Mouse (Mus musculus) midbrain, embryonic 11.5 days (tissue): ENCODE measurements around the gene Kbtbd8. TPM values are rescaled to one million over a fixed set of nuclear protein-coding genes. Genes with fewer than 3 reads are reported as not detected.

ENCODE experiments used
- ATAC-seq: fragments of 200-750 bp; cut with Nextera tagmentation; 2 replicates; pipeline ENCODE4 v1.8.0; 2017; ENCODE audit warnings: moderate TSS enrichment, moderate library complexity; ENCODE audit not compliant: low FRiP score
- DNase-seq: peaks from one replicate; pipeline ENCODE4 v3.0.0; 2015; ENCODE audit warnings: low spot score; ENCODE audit errors: missing footprints
- H3K27ac ChIP-seq: fragments of 300-500 bp; sonication (generic); 2 replicates; pipeline ENCODE4 v1.5.1; 2014; ENCODE audit warnings: low read depth, low read length
- H3K27me3 ChIP-seq: fragments of 300-500 bp; sonication (generic); 2 replicates; pipeline ENCODE4 v1.6.1; 2014; ENCODE audit warnings: mild to moderate bottlenecking, low read length, moderate library complexity, mixed read lengths; ENCODE audit not compliant: control insufficient read depth, insufficient read depth
- H3K36me3 ChIP-seq: fragments of 300-500 bp; sonication (generic); 2 replicates; pipeline ENCODE4 v1.6.1; 2014; ENCODE audit warnings: mild to moderate bottlenecking, low read length, moderate library complexity, mixed read lengths; ENCODE audit not compliant: control insufficient read depth, insufficient read depth
- H3K4me1 ChIP-seq: fragments of 300-500 bp; sonication (generic); 2 replicates; pipeline ENCODE4 v1.6.1; 2014; ENCODE audit warnings: low read length; ENCODE audit not compliant: control insufficient read depth, insufficient read depth
- H3K4me2 ChIP-seq: fragments of 300-500 bp; sonication (generic); 2 replicates; pipeline ENCODE4 v1.6.1; 2014; ENCODE audit warnings: mild to moderate bottlenecking, moderate library complexity
- H3K4me3 ChIP-seq: fragments of 300-500 bp; sonication (generic); 2 replicates; pipeline ENCODE4 v1.5.1; 2014; ENCODE audit warnings: low read depth, low read length
- H3K9ac ChIP-seq: fragments of 300-500 bp; sonication (generic); 2 replicates; pipeline ENCODE4 v1.6.1; 2014; ENCODE audit warnings: low read length
- H3K9me3 ChIP-seq: fragments of 300-500 bp; sonication (generic); 2 replicates; pipeline ENCODE4 v1.6.1; 2016; ENCODE audit warnings: low read length; ENCODE audit not compliant: control insufficient read depth
- WGBS: fragments of 180-500 bp; shearing (Covaris S2); extraction: QIAGEN DNeasy Blood & Tissue Kit; methylation state at CpG from one replicate; pipeline ENCODE4 v1.1.7; 2014; 5-methylcytosine and 5-hydroxymethylcytosine counted together
- polyA plus RNA-seq: library from polyadenylated mRNA; unstranded; fragments of >200 nt; fragmentation: Nextera tagmentation; extraction: Ambion mirVana; gene quantifications from 2 replicates; pipeline ENCODE4 v1.2.1, GENCODE M21; 2014

Gene Kbtbd8
- polyA plus RNA-seq, 1 experiment from 2014 or later: 10.1 TPM

- Histone ChIP-seq H3K36me3 (no peaks in the 10 kb centered on the region), H3K4me1 (peaks cover 12% of the 10 kb centered on the region), H3K4me3 (no peak overlapping the region), H3K9ac (no peak overlapping the region), H3K27ac (no peak overlapping the region), H3K27me3 (peaks cover 1% of the 10 kb centered on the region; the same call in 1 of the 2 replicates), H3K4me2 (no peak overlapping the region), H3K9me3 (no peaks in the 10 kb centered on the region)
- ATAC-seq (no peak), DNase-seq (no peak)
- WGBS: 75% methylated on average over 4 of the region's 4 CpGs
These were observed 46.9 kb downstream of the Kbtbd8 start for GRCm38 (mm10) chr6:95163965-95164364.

- DNase-seq: peak; percentile 53
- no peak overlapping the region for H3K27ac ChIP-seq
- H3K36me3 ChIP-seq: no peaks in the 10 kb centered on the region
- ATAC-seq: no peak
- peaks cover 13% of the 10 kb centered on the region for H3K27me3 ChIP-seq
- no peak overlapping the region for H3K4me2 ChIP-seq
- no peaks in the 10 kb centered on the region for H3K9me3 ChIP-seq
- H3K9ac ChIP-seq: no peak overlapping the region
- no peak overlapping the region for H3K4me3 ChIP-seq
- peaks cover 18% of the 10 kb centered on the region for H3K4me1 ChIP-seq
These were observed 48.6 kb downstream of the Kbtbd8 start for GRCm38 (mm10) chr6:95165630-95166029.

DNA sequence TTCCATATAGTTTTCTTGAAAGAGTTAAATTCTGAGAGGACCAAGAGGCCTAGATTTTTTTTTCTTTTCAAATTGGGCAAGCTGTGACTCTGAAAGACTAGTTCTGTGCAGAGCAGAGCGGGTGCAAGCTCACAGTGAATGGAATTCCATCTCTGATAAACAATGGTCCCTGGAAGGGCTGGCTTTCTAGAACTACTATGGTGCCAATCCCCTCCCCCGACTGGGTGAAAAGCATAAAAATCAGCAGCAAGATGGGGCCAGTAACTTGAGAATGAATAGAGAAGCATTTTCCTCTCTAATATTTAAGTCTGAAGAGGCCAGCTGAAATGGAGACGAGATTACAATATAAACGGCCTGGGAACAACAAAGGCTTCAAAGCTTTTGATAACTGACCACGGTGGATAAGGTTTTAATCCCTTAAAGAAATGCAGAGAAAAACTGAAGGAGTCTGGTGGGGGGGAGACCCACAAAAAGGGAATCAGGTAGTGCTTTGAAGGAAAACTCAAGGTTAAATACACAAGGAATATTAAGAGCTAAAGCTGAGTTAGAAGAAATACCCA is 50.7 kb downstream of the Kbtbd8 start:
- Histone ChIP-seq H3K36me3 (no peaks in the 10 kb centered on the region), H3K27ac (0 out of 2 replicates have a peak overlapping the region, but pooled peaks have one; percentile 11), H3K4me2 (no peak overlapping the region), H3K27me3 (peaks cover 24% of the 10 kb centered on the region), H3K9me3 (no peaks in the 10 kb centered on the region), H3K4me1 (peaks cover 18% of the 10 kb centered on the region), H3K9ac (no peak overlapping the region), H3K4me3 (no peak overlapping the region)
- ATAC-seq: peak; percentile 78
- DNase-seq: peak; percentile 85
- 6% methylated on average over 5 of the region's 5 CpGs for WGBS

- H3K4me1 ChIP-seq: peaks cover 23% of the 10 kb centered on the region
- DNase-seq: peak; percentile 88
- H3K27me3 ChIP-seq: peaks cover 31% of the 10 kb centered on the region
- H3K4me3 ChIP-seq: no peak overlapping the region
- WGBS: 86% methylated on average over 6 of the region's 6 CpGs
- H3K9me3 ChIP-seq: no peaks in the 10 kb centered on the region
- H3K4me2 ChIP-seq: no peak overlapping the region
- ATAC-seq: no peak
- H3K36me3 ChIP-seq: no peaks in the 10 kb centered on the region
- H3K9ac ChIP-seq: no peak overlapping the region
- no peak overlapping the region for H3K27ac ChIP-seq
These were observed 52.4 kb downstream of the Kbtbd8 start for GRCm38 (mm10) chr6:95169411-95169810.

DNA sequence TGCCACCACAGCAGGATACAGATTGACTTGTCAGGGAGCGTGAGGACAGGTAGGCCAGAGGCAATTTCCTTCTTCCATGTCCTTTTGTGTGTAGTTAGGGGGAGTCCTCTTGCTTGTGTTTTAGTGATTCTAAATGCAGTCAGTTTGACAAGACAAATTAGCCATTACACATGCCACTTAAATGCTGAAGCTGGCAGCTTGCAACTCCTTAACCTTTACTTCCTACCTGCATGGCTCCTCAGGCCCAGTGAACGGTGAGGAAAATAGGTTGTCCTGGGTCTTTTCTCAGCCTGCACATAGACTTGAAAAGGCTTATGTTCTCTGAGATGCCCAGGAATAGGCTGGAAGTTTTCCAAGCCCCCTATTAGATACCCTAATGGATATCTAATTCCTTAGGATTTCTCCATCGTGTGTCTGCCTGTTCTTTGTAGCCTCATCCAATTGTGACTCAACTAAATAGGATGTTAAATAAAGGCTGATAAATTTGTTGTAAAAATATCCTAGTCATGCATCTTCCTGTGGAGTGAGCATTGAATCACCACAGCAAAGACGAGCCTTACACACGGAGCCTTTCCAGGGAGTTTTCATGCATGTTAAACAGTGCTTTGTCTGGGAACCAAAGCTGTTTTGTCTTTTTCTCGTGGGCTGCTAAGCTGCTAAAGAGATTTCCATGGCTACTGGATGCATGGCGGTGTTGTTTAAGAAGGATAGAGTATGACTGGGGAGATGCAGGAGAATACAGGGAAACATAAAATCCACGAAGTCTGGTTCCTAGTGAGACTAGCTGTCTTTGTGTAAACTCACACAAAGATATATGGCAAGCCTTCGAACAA is 57.5 kb downstream of the Kbtbd8 start:
- Histone ChIP-seq H3K27ac (peak overlapping the region; percentile 58), H3K9ac (no peak overlapping the region), H3K4me2 (no peak overlapping the region), H3K9me3 (no peaks in the 10 kb centered on the region), H3K4me1 (peaks cover 13% of the 10 kb centered on the region), H3K4me3 (no peak overlapping the region), H3K27me3 (peaks cover 51% of the 10 kb centered on the region), H3K36me3 (no peaks in the 10 kb centered on the region)
- ATAC-seq: peak; percentile 86
- peak; percentile 94 for DNase-seq
- 27% methylated on average over 9 of the region's 9 CpGs for WGBS

Other genes with a start within 250 kb of the Kbtbd8 start
- gene Gm10234, start 204.9 kb downstream of the Kbtbd8 start, polyA plus RNA-seq: not detected in 2 replicates